Mouse (Mus musculus) 3134 (cell line): ENCODE data around the gene Sbno1.

Source experiments
- DNase-seq: peaks from one replicate; pipeline ENCODE4 v3.0.0-alpha.2; 2011; ENCODE audit warnings: low spot score; ENCODE audit not compliant: insufficient read length; ENCODE audit errors: extremely low read depth

Gene Sbno1

DNA sequence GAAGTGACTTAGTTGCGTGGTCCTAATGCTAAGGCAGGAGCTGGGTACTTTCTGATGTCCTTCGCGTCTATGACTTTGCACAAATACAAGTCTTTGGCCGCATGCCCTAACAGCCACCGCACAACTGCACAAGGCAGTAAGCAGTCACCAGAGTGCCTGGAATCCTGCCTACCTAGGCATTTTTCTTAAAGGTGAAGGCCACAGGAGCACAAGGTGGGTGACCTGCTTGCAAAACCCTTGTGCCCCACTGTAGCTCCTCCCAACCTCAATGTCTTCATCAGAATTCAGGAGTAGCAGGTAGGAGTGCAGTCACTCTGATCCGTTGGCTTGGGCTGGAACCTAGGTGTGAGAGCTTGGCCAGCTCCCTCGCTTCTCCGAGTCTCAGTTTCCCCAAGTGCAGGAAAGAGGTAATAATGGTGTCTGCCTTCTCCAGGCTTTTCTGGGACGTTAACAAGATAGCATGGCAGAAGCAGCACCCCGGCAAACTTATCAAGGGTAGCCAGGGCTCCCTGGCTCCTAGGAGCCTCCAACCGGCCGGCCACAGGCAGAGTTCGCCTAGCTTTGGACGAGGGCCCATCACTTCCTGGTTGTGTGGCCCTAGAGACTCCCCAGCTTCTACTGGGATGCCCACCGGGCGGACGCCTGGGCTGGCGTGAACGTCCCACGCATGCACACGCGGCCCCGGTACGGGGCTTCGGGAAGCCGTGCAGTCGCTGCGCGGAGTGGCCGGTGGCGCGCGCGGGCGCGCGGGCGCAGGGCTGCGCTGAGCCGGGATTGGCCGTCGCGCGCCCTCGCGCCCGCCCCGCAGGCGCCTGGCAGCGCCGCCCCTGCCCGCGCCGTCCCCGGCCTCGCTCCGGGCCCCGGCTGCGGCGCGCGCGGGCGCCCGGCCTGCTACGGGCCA, 19.1 kb upstream of the Sbno1 start:
- peak; percentile 89 for DNase-seq

DNA sequence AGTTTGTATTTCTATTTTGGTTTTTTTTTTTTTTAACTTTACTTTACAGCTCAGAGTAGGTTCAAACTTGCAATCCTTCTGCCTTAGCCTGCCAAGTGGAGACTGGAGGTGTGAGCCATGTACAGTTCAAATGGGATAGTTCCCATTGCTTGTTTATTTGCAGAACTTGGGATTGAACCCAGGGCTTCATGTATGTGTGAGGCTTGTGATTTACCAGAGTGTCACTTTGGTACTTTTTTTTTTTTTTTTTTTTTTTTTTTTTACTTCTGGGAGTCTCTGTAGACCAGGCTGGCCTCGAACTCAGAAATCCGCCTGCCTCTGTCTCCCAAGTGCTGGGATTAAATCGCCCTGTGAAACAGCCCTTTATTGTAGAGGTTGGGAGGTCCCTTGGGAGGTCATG, 18.4 kb upstream of the Sbno1 start:
- no peak for DNase-seq

- DNase-seq: peak; percentile 55
These were observed 16.8 kb upstream of the Sbno1 start for GRCm38 (mm10) chr5:124442628-124443027.

- no peak for DNase-seq
These were observed 14.4 kb upstream of the Sbno1 start for GRCm38 (mm10) chr5:124440094-124440701.

DNA sequence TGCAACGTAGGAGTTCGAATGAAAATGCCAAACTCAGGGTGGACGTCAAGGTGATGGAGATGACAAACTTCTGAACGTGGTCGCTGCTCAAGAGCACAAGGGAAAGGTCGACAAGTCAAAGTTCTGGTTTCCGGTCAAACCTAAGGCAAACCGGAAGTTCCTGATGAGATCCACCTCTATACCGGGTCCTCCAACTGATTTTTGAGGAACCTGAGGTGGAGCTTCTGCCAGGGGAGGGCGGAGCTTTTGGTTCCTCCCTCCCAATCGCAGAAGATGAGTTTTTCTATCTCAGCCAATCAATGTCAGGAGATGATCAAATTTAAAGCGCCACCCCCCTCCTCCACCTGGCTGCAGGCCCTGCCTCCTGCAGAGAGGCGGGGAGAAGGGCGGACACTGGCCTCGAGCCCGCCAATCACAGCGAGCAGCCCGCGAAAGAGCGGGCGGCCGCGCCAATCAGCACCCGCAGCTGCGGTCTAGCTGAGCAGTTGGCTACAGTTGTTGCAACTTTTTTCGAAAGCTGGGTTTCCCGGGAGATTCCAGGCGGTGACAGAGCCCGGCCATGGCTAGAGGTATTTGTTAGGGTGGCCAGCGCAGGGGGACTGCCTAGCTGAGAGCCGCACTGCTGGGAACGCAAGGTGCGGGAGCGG, 13.8 kb upstream of the Sbno1 start, which contains the start of gene Kmt5a:
TSS of gene Kmt5a (plus strand) at position 484 of the 647 bp plus-strand sequence.
- DNase-seq: peak; percentile 99

DNA sequence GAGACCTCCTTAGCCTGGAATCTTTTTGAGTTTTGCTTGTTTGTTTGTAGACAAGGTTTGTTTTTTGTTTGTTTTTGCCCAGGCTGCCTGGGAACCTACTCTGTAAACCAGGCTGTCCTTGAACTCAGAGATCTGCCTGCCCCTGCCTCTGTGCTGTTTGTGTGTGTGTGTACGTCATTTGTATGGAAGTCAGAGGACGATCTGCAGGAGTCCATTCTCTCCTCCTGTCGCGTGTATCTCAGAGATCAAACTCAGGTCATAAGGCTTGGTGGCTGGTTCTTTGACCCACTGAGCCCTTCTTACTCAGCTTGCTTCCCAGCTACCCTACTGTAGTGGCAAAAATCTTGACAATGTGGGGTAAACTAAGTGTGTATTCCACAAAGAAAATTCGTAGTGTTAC, 12.9 kb upstream of the Sbno1 start:
- DNase-seq: no peak

GRCm38 (mm10) chr5:124438229-124438628, 12.4 kb upstream of the Sbno1 start:
- DNase-seq: no peak

DNA sequence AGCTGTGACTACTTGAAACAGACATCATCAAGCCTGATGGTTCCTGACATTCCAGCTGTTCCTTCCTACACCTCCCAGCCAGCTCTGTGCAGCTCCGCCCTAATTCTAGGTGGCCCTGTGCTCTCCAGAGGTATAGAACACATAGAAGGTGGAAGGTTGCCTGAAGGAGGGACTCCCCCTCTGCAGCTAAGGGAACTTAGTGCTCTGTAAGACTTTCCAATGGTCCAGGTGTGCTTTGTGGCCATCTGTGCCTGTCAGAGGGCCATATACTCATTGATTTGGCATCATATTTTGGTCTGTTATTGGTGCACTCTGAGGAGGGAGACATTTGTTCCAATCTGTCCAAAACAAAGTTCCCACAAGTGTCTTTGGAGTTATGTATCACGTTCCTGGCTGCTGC, 7.2 kb upstream of the Sbno1 start:
- no peak for DNase-seq

DNA sequence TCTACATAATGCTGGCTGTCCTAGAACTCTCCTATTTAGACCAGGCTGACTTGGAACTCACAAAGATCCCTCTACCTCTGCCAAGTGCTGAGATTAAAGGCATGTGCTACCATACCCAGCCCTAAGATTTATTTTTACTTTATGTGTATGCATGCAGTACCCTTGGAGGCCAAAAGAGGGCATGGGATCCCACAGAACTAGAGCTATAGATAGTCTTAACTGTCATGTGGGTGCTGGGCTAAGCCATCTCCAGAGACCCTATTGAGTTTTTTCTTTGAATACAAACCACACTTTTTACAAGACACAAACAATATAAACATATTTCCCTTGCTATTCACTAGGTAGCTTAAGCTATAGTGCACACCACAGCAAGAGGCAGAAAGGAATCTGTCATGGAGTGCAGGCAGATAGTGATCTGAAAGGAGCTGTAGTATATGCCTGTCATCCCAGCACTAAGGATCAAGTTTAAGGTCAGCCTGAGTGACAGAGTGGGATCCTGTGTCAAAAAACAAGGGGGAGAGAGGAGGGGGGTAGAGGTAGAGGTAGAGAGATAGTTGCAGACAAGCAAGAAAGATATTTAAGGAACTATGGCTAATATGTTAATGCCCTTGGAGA, 6.7 kb upstream of the Sbno1 start:
- DNase-seq: no peak

GRCm38 (mm10) chr5:124426475-124427071, 772 bp upstream of the Sbno1 start:
- DNase-seq: no peak

GRCm38 (mm10) chr5:124424723-124425411, 934 bp downstream of the Sbno1 start:
- DNase-seq: peak; percentile 63

GRCm38 (mm10) chr5:124424200-124424722, 1.5 kb downstream of the Sbno1 start:
- no peak for DNase-seq

DNA sequence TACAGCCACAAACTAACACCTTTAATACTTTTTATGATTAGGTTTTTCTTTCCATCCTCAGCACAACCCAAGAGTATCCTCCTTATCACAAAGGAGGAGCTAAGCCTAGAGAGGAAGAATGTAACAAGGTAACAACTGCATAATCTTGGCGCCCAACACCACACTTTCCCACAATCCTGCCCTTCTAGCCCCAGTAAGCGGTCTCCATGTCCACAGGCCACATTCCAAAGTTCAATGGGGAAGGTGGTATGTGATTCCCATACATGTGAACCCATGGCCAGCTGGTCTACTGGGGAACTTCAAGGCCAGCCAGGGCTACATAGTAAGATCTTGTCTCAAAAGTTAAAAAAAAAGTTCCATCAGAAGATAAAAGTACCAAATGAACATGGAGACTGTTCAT, 4.0 kb downstream of the Sbno1 start:
- no peak for DNase-seq

DNA sequence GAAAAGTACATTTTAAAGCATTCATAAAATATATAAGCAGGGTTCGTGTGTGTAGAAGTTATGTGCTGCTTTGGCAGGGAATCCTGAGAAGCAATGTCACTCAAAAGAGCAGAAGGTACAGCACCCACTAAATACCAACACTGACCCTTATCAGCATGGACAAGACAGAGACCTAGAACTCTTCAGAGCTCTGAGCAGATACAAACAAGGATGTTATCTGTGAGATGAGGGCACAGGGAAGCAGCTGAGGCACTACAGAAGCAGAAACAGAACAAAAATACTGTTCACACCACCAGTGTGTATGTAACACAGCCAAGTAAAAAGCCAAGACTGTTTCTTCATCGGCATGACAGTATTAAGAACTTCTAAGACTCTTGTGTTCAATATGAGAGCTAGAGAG, 6.9 kb downstream of the Sbno1 start:
- no peak for DNase-seq

DNA sequence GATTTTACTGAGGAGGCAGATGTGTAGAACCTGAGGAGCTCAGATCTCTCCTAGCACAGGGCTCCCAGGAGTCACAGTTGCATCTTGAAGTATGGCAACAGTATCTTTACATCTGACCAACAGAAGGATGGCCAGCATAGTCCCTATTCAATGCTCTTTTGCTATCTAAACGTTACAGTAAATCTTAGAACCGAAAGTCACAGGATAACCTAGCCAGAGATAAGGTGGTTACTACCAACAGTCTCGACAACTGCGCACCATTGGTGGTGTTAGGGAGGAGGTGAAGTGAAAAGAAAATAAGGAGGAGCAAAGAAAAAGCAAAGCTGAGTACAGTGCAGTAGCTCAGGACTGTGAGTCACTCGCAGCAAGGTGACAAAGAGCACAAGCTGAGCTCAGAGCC, 13.6 kb downstream of the Sbno1 start:
- no peak for DNase-seq

GRCm38 (mm10) chr5:124410808-124411207, 15.0 kb downstream of the Sbno1 start:
- DNase-seq: no peak

DNA sequence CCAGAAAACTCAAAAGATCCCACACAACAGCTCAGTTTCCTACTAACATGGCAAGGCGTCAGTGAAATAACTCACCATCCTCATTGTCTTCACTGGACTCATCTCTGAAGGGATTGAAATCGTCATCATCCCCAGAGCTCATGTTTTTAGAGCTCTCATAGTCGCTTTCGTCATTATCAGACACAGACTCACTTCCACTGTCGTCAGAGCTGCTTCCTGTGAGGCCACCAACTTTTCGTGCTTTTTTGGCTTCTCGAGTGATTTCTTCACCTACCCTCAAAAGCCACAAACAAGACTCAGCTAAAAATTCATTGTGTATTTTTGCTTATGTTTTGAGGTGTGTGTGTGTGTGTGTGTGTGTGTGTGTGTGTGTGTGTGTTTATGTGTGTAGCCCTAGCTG, 32.1 kb downstream of the Sbno1 start:
- DNase-seq: no peak

GRCm38 (mm10) chr5:124392412-124392811, 33.4 kb downstream of the Sbno1 start:
- DNase-seq: no peak

DNA sequence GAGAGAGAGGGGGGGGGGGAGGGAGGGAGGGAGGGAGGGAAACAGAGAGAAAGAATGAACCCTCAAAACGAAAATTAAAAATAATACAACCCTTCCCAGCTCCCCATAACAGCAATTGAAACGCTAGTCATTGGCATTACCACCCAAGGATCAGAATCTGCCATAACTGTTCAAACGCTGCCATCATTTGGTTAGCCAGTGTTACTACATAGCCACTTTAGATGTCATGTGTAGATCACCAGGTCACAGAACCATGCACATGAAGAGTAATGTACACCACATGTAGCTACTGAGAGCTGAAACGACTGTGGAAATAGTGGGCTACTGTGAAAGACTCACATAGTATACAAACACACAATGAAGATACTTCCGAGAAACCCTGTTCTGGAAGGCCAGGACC, 37.9 kb downstream of the Sbno1 start:
- DNase-seq: no peak

DNA sequence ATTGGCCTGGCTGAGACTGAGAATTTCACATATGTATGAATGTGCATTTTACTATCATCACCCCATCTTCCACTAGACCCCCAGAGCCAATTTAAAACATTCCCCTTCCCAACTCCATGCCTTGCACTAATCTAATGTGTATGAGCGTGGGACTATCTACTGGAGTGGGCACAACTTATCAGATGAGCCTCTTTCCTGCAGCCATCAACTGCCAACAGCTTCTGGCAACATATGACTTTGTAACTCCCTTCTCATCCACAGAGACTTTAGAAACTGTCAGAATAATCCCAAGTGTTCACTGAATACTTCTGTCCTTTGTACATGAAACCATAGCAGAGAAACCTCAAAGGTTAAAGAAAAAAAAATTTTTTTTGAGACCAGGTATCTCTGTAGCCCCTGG, 45.7 kb downstream of the Sbno1 start:
- no peak for DNase-seq
